Mouse (Mus musculus): Measurements from ENCODE around the gene Zbp1. TPM values are rescaled to one million over a fixed set of nuclear protein-coding genes. Genes with fewer than 3 reads are reported as not detected.

Zbp1 gene
- total RNA-seq, 4 experiments from 2014 or later = 0.31 to 0.52 (median 0.46) TPM; not detected in 1

Other genes with a start within 250 kb of the Zbp1 start
- not detected for gene Spo11, start 241.2 kb downstream of the Zbp1 start, total RNA-seq (2022)
- gene Rae1, start 218.8 kb downstream of the Zbp1 start, total RNA-seq (2022) = 10 to 100 TPM; 20.2 to 24.8 (median 23.0) TPM
- 100 to 1,000 TPM; 143 to 197 (median 166) TPM for gene Rbm38, start 198.4 kb downstream of the Zbp1 start, total RNA-seq (2022)
- gene Ctcfl, start 99.4 kb downstream of the Zbp1 start, total RNA-seq (2022) = under 1 TPM in 3 of 4 experiments, not detected in 1; 0.11 to 0.47 (median 0.16) TPM
- gene Pck1, start 65.9 kb downstream of the Zbp1 start, total RNA-seq (2022) = 1 to 10 TPM; 3.9 to 5.8 (median 4.8) TPM
- 10 to 100 TPM; 24.5 to 31.5 (median 27.0) TPM for gene Pmepa1, start 57.6 kb upstream of the Zbp1 start, total RNA-seq (2022)